Mouse (Mus musculus) heart, embryonic 13.5 days (tissue): Measurements from ENCODE around the gene Zfp110. TPM values are rescaled to one million over a fixed set of nuclear protein-coding genes. Genes with fewer than 3 reads are reported as not detected.
"Not testable (repeated sequence)": the region's sequence is repeated elsewhere in the genome, so short reads cannot be mapped to it uniquely, and the experiment has no call there.

Source experiments
- ATAC-seq: fragments of 200-750 bp; cut with Nextera tagmentation; 2 replicates; pipeline ENCODE4 v1.8.0; 2017; ENCODE audit warnings: moderate TSS enrichment; ENCODE audit not compliant: insufficient number of reproducible peaks, low FRiP score, low TSS enrichment; ENCODE audit errors: extremely low read depth
- H3K27ac ChIP-seq: fragments of 300-500 bp; sonication (generic); replicated peaks from 2 replicates; pipeline ENCODE4 v1.5.1; 2015; ENCODE audit warnings: moderate library complexity, mild to moderate bottlenecking, inconsistent platforms
- H3K27me3 ChIP-seq: fragments of 300-500 bp; sonication (generic); replicated peaks from 2 replicates; pipeline ENCODE4 v1.6.1; 2015; ENCODE audit warnings: mild to moderate bottlenecking, inconsistent platforms
- H3K36me3 ChIP-seq: fragments of 300-500 bp; sonication (generic); 2 replicates; pipeline ENCODE4 v1.6.1; 2015; ENCODE audit warnings: mild to moderate bottlenecking, inconsistent platforms
- H3K4me1 ChIP-seq: fragments of 300-500 bp; sonication (generic); 2 replicates; pipeline ENCODE4 v1.6.1; 2015; ENCODE audit warnings: inconsistent platforms
- H3K4me2 ChIP-seq: fragments of 300-500 bp; sonication (generic); 2 replicates; pipeline ENCODE4 v1.6.1; 2015; ENCODE audit warnings: inconsistent platforms, mild to moderate bottlenecking, moderate library complexity
- H3K4me3 ChIP-seq: fragments of 300-500 bp; sonication (generic); 2 replicates; pipeline ENCODE4 v1.5.1; 2015; ENCODE audit warnings: moderate library complexity, mild to moderate bottlenecking, inconsistent platforms
- H3K9ac ChIP-seq: fragments of 300-500 bp; sonication (generic); 2 replicates; pipeline ENCODE4 v1.6.1; 2015; ENCODE audit warnings: inconsistent platforms, mild to moderate bottlenecking, moderate library complexity
- H3K9me3 ChIP-seq: fragments of 300-500 bp; sonication (generic); 2 replicates; pipeline ENCODE4 v1.6.1; 2016; ENCODE audit warnings: inconsistent platforms
- WGBS: fragments of 180-500 bp; shearing (Covaris S2); methylation state at CpG from one replicate; pipeline ENCODE4 v1.1.7; 2015; ENCODE audit warnings: mixed read lengths; 5-methylcytosine and 5-hydroxymethylcytosine counted together
- polyA plus RNA-seq: library from polyadenylated mRNA; unstranded; fragments of >200 nt; fragmentation: Nextera tagmentation; extraction: Ambion mirVana; gene quantifications from 2 replicates; pipeline ENCODE4 v1.2.1, GENCODE M21; 2015

Zfp110 gene
- polyA plus RNA-seq, result 19.0 and 21.0 TPM in 2 replicates

DNA sequence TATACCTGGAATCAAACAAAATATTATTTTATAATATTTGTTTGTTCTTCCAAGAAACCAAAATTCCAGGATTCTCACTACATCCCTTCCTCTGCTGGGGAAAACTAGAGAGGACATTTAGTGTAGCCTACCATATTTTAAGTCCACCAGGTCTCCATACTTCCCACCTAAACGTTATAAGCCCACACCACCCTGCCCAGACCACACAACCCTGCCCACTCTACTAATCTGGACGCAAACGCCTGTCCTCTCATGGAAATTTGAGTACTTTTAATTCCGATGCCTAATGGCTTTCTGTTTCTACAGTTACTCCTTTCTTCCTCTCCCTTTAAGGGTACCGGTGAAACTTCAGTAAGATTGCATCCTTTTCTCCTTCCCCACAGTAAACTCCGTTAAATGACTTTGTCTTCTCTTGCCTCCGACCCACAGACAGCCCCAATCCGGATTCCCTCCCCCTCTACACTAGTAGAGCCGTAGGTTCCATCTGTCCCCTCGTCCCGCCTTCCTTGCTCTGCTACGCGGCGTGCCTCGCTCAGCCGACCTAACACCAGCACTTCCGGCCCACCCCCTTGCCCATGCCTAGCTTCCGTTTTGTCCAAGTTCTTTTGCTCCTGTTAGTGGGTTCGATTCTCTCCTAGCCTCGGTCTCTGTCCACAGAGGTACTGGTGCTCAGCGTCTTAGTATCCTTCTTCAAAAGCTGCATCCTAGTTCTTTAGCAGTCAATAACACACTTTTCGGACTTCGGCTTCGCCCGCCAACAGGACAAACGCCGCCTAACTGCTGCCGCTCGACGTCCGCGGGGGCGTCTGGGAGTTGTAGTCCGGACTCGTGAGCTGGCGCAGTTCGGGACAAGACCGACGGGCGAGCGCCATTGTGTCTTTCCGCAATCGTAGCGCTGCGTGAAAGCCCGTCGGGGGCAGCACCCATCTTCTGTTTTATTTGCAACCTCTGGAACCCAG is at the start of gene Zfp110:
TSS of gene Zfp110 (plus strand) at position 600 of the 959 bp plus-strand sequence.
- peaks cover 35% of the 10 kb centered on the region for H3K36me3 ChIP-seq
- WGBS, result 4% methylated on average over 47 of the region's 47 CpGs
- peak within 1 kb of the TSS; percentile 86 for H3K9ac ChIP-seq
- no peaks in the 10 kb centered on the region for H3K27me3 ChIP-seq
- ATAC-seq, result peak; percentile 87
- H3K4me3 ChIP-seq, result peak within 1 kb of the TSS; percentile 72
- peaks cover 10% of the 10 kb centered on the region; the same call in 1 of the 2 replicates for H3K4me1 ChIP-seq
- H3K4me2 ChIP-seq, result peak within 1 kb of the TSS; percentile 71
- H3K27ac ChIP-seq, result peak within 1 kb of the TSS; percentile 74
- peaks cover 35% of the 10 kb centered on the region for H3K9me3 ChIP-seq

DNA sequence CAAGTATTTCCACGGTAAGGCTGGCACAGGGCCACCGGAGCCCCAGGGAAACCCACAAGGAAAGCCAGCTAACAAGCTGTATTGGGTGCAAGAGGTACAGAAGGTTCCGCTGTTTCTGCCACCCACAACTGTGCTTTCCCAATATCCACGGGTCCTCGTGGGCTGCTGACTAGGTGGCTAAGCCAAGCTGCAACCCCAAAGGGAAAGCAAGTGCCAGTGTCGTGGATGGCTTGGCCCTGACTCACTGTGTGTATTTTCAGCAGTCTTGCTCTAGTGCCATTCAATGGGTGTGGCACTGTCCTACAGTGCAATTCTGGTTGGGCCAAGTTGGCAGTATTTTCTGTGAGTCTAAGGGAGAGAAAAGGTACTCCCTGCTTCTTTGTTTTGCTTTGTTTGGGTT is 47.2 kb upstream of the Zfp110 start:
- Histone ChIP-seq H3K27ac (no peak overlapping the region), H3K27me3 (no peaks in the 10 kb centered on the region), H3K9ac (no peak overlapping the region), H3K36me3 (no peaks in the 10 kb centered on the region), H3K4me1 (no peaks in the 10 kb centered on the region), H3K9me3 (no peaks in the 10 kb centered on the region), H3K4me2 (no peak overlapping the region), H3K4me3 (no peak overlapping the region)
- ATAC-seq, result no peak
- 74% methylated on average over 6 of the region's 6 CpGs for WGBS

DNA sequence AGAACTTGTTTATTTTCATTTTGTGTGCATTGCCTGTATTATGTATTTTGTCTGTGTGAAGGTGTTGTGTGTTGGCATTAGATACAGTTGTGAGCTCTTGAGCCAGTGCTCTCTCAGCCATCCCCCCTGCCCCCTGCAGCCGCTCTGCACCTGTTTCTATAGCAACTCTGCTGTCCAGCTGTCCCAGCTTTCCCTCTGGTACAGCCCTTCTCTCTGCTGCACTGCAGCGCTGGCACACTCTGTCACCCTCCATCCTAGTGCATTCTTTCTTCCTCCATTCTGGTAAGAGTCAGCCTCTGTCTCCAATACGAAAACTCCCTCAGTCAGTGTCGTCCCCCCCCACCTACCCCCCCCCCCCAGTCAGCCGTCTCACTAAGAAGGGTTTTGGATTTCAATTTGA is 46.5 kb upstream of the Zfp110 start:
- Histone ChIP-seq H3K36me3 (no peaks in the 10 kb centered on the region), H3K4me3 (no peak overlapping the region), H3K9me3 (no peaks in the 10 kb centered on the region), H3K4me2 (no peak overlapping the region), H3K4me1 (no peaks in the 10 kb centered on the region), H3K9ac (no peak overlapping the region), H3K27me3 (no peaks in the 10 kb centered on the region), H3K27ac (no peak overlapping the region)
- no peak for ATAC-seq
- 48% methylated on average over 4 of the region's 5 CpGs for WGBS

DNA sequence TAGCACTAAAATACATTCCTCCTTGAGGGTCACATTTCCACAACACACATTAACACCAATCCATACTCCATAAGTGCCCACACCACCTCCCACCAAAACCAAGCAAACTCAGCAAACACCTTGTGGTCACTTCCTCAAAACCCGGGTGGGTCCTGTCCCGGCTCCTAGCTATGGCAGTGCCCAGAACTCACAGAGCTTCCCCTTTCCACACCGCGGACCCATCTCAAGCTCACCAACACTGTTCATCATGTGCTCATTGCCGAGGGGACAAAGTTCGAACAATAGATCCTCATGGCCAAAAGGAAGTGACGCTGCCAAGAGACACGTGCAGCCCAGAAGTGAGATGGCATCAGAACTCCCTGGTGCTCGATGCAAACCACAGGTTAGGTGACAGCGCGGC is 41.9 kb upstream of the Zfp110 start:
- not testable (repeated sequence) for H3K4me2 ChIP-seq, H3K4me1 ChIP-seq, H3K27me3 ChIP-seq, ATAC-seq, H3K9ac ChIP-seq, H3K4me3 ChIP-seq, H3K27ac ChIP-seq
- 82% methylated on average over 11 of the region's 11 CpGs for WGBS
- peaks cover 17% of the 10 kb centered on the region for H3K36me3 ChIP-seq
- peaks cover 21% of the 10 kb centered on the region for H3K9me3 ChIP-seq

DNA sequence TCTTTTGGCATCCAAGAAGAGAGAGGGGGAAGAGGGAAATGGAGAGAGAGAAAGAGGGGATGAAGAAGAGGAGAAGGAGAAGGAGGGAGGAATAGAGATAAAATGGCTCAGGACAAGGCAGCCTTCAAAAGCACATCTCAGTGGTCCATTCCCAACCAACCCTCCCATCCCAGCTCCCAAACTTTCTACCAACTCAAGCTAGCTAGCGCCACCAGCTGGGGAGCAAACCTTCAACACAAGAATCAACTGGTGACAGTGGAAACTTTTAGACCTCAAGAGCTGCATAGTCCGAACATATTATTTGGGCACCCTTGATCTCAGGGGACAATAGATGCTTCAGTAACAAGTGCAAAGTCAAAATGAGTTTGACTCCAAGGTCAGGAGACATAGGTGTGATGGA is 36.6 kb upstream of the Zfp110 start:
- Histone ChIP-seq H3K4me2 (no peak overlapping the region), H3K9ac (no peak overlapping the region), H3K27me3 (no peaks in the 10 kb centered on the region), H3K36me3 (peaks cover 24% of the 10 kb centered on the region), H3K9me3 (peaks cover 27% of the 10 kb centered on the region), H3K27ac (no peak overlapping the region), H3K4me1 (peaks cover 12% of the 10 kb centered on the region; the same call in 1 of the 2 replicates), H3K4me3 (no peak overlapping the region)
- ATAC-seq, result no peak
- WGBS, result 60% methylated on average over 2 of the region's 2 CpGs

DNA sequence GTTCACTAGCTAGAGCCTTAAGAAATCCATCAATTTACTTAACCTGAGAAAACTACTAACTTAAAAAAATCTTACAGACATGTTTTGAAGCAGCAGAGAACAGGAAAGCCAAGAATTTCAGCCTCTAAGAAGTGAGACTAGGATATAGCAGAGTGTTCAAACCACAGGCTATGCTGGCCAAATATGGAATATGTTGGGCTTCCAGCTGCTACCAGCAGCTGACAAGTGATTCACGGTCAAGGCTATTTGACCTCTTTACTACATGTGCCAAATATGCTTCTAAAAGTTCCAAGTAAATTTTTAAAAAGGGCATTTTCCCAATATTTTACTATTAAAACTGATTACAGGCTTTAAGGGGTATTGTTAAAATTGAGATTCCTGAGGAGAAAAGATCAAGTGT is 35.0 kb upstream of the Zfp110 start:
- Histone ChIP-seq H3K4me1 (peaks cover 20% of the 10 kb centered on the region; the same call in 1 of the 2 replicates), H3K4me3 (no peak overlapping the region), H3K9me3 (peaks cover 25% of the 10 kb centered on the region), H3K36me3 (peaks cover 24% of the 10 kb centered on the region), H3K9ac (no peak overlapping the region), H3K4me2 (peak overlapping the region; percentile 44), H3K27me3 (no peaks in the 10 kb centered on the region), H3K27ac (peak overlapping the region; percentile 82)
- no peak for ATAC-seq
- 47% methylated on average over 1 of the region's 1 CpGs for WGBS

DNA sequence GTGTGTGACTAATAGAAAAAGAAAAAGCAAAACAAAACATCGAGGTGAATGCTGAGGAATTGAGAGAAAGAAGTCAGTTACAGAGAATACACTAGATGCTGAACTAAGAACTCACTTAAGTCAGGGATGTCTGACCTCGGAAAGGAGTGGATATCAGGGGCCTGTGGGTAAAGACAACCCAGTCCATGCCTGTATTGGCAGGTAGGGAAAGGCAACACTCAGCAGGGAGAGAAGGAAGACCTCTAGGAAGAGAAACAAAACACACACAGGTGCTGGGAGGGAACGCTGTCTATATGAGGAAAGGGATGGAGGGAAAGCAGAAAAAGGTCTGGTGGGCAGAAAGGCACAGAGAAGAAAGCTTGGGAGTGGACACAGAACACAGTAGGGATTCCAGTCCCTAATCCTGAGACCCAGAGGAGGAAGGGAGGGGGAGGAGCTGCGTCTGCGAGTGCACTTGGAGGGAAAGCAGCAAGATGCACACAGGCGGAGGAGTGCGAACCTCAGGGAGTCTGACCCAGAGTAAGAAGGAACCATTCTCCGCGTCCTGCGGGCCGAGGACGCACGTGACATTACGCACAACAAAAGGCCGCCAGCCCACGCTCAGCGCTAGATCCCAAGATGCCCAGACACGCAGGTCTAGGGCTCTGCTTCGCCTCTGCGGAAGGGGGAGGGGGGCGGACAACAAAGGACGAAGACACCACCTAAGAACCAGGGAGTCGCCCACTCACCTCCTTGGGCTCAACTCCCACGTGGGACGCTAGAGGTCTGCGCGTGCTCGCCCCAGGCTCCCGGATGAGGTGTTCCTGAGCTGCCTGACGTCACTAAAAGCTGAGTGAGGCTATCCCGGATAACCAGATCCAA is 31.5 kb upstream of the Zfp110 start, which contains the start of gene Zscan18:
TSS of gene Zscan18 (minus strand) at position 770 of the 861 bp plus-strand sequence.
- Histone ChIP-seq H3K9me3 (peaks cover 4% of the 10 kb centered on the region), H3K36me3 (peaks cover 25% of the 10 kb centered on the region), H3K4me1 (peaks cover 20% of the 10 kb centered on the region; the same call in 1 of the 2 replicates), H3K27ac (peak within 1 kb of the TSS; percentile 77), H3K4me2 (peak within 1 kb of the TSS; percentile 95), H3K27me3 (no peaks in the 10 kb centered on the region), H3K9ac (peak within 1 kb of the TSS; percentile 85), H3K4me3 (peak within 1 kb of the TSS; percentile 65)
- ATAC-seq, result peak; percentile 80
- 5% methylated on average over 31 of the region's 31 CpGs for WGBS

DNA sequence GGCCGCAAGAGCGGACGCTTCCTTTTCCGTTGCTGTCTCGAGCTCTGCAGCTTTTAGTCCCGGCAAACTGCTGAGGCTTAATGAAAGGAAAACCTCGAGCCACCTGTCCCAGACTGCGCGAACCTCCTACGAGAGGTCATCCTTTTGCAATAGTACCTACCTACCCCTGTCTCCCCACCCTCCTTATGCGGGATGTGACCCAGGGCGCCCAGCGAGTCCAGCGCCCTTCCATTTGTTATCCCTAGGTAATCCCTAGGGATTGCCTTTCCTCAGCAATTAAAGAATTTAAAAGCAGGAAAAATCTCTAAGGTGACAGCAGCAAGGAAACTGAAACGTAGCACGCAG is 30.9 kb upstream of the Zfp110 start:
- under 1% methylated on average over 16 of the region's 16 CpGs for WGBS
- peaks cover 27% of the 10 kb centered on the region for H3K36me3 ChIP-seq
- peak overlapping the region; percentile 77 for H3K27ac ChIP-seq
- peaks cover 20% of the 10 kb centered on the region; the same call in 1 of the 2 replicates for H3K4me1 ChIP-seq
- no peak for ATAC-seq
- H3K9me3 ChIP-seq, result peaks cover 5% of the 10 kb centered on the region
- peak overlapping the region; percentile 95 for H3K4me2 ChIP-seq
- H3K27me3 ChIP-seq, result no peaks in the 10 kb centered on the region
- H3K4me3 ChIP-seq, result peak overlapping the region; percentile 65
- H3K9ac ChIP-seq, result peak overlapping the region; percentile 85

DNA sequence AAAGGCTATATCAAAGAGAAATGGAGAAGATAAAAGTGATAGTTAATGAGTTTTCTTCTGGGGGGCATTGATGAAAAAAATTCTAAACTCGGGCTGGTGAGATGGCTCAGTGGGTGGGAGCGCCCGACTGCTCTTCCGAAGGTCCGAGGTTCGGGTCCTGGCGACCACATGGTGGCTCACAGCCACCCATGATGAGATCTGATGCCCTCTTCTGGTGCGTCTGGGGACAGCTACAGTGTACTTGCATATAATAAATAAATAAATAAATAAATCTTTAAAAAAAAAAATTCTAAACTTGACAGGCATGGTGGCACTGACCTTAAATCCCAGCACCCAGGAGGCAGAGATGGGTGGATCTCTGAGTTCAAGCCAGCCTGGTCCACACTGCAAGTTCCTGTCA is 19.0 kb upstream of the Zfp110 start:
- Histone ChIP-seq H3K9ac (no peak overlapping the region), H3K27me3 (no peaks in the 10 kb centered on the region), H3K9me3 (peaks cover 35% of the 10 kb centered on the region), H3K27ac (no peak overlapping the region), H3K4me2 (no peak overlapping the region), H3K36me3 (peaks cover 54% of the 10 kb centered on the region), H3K4me1 (peaks cover 8% of the 10 kb centered on the region), H3K4me3 (no peak overlapping the region)
- WGBS, result 93% methylated on average over 8 of the region's 8 CpGs
- no peak for ATAC-seq

DNA sequence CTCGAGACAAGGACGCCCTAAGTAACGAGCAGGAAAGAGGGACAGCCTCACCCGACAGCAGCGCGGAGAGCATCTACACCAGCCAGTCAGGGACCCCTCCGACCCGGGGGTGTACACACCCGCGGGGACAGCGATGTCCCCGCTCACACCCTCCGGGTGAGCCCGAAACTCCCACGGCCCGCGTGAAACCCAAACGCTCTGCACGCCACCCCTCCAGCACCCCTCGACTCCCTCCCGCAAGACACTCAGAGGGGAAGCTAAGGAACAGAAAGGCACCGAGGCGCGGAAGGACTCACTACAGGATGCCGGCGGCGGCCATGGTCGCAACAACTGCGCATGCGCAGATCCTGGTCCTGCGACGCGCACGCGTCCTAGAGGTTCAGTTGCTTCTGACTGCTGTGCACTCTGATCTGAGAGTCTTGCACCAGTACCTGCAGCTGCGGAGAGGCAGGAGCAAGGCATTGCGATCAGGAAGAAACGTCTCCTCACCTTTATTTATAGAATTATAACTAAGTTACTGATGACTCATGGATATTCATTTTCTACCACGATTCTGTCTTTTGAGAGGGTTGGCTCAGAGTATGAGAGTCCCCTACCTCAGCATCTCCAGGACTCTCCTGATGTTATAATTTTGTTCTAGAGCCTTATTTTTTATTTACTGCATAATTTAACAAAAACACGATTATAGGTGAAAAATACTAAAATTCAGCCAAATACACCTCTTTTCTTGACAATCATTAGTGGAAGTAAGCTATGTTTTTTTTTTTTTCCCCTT is 15.9 kb upstream of the Zfp110 start, which contains the start of gene Zfp329:
TSS of gene Zfp329 (minus strand) at position 338 of the 775 bp plus-strand sequence.
- under 1% methylated on average over 40 of the region's 40 CpGs for WGBS
- peak within 1 kb of the TSS; percentile 74 for H3K4me2 ChIP-seq
- peak within 1 kb of the TSS; percentile 68 for H3K27ac ChIP-seq
- peaks cover 24% of the 10 kb centered on the region for H3K36me3 ChIP-seq
- H3K4me1 ChIP-seq, result peaks cover 8% of the 10 kb centered on the region
- H3K4me3 ChIP-seq, result peak within 1 kb of the TSS; percentile 77
- ATAC-seq, result peak; percentile 90
- H3K27me3 ChIP-seq, result no peaks in the 10 kb centered on the region
- H3K9ac ChIP-seq, result peak within 1 kb of the TSS; percentile 91
- H3K9me3 ChIP-seq, result peaks cover 19% of the 10 kb centered on the region
